Mouse (Mus musculus) lung, postnatal 36 days (tissue): ENCODE measurements at regions not wholly inside any gene's neighbourhood (a gene's known extent, or its start where the extent isn't known, plus 50 kb on each side); places are given as distances from the start of the nearest gene placed in this dataset.
"Not testable (repeated sequence)": the region's sequence is repeated elsewhere in the genome, so short reads cannot be mapped to it uniquely, and the experiment has no call there.

Experiments used
- DNase-seq: peaks from one replicate; pipeline ENCODE4 v3.0.0; 2022; ENCODE audit warnings: mixed read lengths

DNA sequence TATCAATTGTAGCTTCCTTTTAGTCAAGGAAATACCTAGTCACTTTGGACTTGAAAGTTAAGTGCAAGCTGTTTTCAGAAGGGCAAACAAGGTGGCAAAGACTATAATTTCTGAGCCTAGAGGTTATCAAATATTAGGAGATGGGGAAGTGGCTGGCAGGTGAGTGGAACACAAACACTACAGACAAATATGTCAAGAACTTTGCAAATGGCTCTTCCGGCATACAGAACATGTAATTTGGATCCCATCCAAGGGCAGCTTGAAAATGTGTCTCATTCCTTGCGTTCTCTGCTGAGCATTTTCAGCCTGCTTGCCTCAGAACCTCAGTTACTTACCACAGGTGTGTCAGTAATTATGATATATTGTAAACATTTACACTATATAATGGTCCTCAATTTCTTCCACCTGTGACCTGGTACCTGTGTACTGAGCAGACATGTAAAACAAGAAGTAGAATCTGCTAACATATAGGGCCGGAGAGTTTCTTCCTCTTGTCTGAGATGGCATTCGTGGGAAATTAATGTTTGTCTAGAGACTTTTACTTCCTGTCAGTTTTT, 1346.3 kb upstream of the Got2 start:
- peak; percentile 71 for DNase-seq

DNA sequence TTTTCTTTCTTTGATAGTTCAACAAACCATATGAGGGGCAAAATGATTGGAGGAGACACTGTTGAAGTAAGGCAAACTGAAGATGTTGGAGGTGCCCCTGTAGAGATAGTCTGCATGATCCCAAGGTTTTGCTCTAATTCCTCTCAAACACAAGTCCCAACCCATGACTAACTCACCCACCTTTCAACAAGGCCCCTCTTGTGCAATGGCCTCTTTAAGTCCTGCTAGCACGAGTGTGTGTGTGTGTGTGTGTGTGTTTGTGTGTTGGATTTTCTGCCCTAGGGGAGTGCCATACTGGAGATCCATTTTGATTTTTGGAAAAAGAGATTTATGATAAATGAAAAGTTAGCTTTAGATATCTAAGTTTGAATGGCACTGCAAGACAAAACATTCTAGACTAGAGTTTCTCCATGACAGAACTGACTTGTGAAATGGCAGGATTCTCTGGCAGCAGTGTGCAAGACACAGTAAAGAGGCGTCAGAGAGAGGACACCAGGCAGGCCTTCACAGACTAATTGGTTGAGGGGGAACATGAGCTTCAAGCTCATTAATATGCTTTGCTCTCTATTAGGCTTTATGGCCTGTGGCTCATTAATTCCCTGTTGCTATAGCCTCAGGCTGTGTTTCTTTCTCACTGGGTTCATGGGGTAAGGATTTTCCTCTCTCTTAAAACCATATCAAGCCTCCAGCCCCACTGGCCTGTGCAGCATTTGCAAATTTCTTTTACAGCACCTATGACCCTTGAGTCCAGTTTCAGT, 1344.5 kb upstream of the Got2 start:
- peak; percentile 4 for DNase-seq

DNA sequence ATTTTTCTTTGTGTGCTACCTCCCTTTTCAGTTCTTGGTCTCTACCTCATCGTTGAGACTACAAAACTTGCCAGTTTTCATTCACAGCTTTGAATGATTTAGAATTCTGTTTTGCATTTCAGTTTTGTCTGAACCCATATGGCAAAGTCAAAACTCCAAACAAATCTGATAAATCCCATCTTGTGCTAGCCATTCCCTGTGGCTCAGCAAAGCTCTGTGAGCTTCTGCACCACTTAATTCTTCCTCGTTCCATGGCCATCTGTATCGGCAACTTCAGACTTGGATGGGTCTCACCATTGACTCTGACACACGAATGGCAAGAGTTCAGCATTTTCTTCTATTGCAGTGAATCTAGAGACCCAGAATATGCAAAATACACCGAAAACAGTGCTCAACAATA, 1343.3 kb upstream of the Got2 start:
- no peak for DNase-seq

DNA sequence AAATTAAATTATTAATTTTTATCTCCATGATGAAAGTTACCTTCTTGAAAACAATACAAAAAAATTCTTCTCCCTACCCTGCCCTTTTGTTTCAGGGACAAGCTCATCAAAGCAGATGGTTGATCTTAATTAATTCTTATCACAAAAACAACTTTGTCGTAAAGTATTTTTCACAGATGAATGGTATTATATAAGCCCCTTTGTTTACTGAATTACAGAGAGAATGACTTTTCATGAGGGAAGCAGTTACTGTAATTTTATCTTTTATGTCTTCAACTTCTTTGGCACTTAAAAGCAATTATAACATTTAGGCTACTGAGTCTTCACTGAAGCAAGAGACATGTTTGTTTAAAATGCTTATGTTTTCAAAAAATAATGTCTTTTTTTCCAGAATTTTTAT, 1303.5 kb upstream of the Got2 start:
- DNase-seq: no peak

DNA sequence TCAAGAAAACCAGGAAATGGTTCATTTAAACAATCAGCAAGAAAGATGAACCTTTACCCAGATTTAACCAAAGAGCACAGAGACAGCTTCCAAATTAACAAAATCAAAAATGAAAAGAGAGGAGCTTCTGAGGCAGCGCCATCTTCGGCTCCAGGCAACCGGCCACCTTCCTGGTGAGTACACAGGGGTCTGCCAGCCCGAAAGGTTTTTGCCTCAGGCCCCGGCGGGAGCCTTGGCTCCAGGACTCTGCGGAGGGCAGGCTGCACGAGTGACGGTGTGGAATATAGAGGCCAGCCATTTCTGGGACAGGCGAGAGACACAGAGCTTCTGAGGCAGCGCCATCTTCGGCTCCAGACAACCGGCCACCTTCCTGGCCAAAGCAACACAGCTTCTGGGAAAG, 1295.5 kb upstream of the Got2 start:
- not testable (repeated sequence) for DNase-seq

DNA sequence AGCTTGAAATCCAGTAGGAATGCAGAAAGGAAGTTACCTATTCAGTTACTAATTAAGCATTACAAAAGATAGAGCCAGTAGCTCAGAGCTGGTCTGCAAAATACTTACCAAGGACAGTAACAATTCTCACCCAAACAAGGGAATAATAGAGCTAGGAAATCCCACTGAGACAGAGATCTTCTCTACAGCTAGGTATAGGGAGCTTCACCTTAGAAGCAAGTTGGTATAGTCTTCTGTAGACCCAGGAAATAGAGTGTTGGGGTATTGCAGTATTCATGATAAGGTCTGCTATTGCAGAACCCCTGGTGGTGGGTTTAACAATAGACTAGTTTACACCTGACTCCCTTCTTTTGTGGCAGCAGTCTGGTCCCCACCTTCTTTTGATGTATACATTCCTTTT, 1294.1 kb upstream of the Got2 start:
- DNase-seq: not testable (repeated sequence)
